Mouse (Mus musculus): ENCODE results near the gene Btrc. TPM values are rescaled to one million over a fixed set of nuclear protein-coding genes. Genes with fewer than 3 reads are reported as not detected.

The Btrc gene
- total and polyA plus RNA-seq, 3 experiments: 10.4 to 20.4 (median 19.6) TPM

DNA sequence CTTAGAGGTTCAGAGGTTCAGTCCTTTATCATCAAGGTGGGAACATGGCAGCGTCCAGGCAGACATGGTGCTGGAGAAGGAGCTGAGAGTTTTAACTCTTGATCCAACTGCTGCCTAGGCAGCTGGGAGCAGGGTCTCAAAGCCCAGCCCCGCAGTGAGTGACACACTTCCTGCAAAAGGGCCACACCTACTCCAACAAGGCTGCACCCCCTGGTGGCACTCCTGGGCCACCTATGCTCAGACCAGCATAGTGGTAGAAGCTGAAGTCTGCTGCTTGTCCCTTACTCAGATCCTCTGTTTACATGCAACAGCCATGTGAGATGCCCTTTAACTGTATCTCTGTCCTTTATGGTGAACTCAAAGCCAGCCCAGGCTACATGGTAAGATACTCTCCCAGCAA, 47.5 kb downstream of the Btrc start:
- no peak overlapping the region for H3K4me3 ChIP-seq
- H3K4me1 ChIP-seq (ENCODE audit: control insufficient read depth, insufficient read depth, low read length): peaks cover 3% of the 10 kb centered on the region
- no peaks in the 10 kb centered on the region for H3K27me3 ChIP-seq (ENCODE audit: control insufficient read depth, insufficient read depth, low read length)
- no peak overlapping the region for H3K27ac ChIP-seq
- 71% methylated on average over 2 of the region's 2 CpGs for WGBS
- peaks cover 3% of the 10 kb centered on the region; the same call in 1 of the 2 replicates for H3K36me3 ChIP-seq (ENCODE audit: control insufficient read depth, insufficient read depth, low read length)
- H3K79me2 ChIP-seq (replicated peaks; ENCODE audit: control insufficient read depth, insufficient read depth, low read length): no peaks in the 10 kb centered on the region
- 0 out of 2 replicates have a peak, but pooled peaks have one; percentile 10 for TF ChIP-seq CTCF (IDR thresholded peaks at IDR 0.05)
- no peak for TF ChIP-seq POLR2A (IDR thresholded peaks at IDR 0.05; ENCODE audit: insufficient read depth, low read depth, low read length)
- intact Hi-C loops (cut with DNase I): no loop called here
- no peak for DNase-seq
- H3K9ac ChIP-seq (ENCODE audit: low read depth, low read length): no peak overlapping the region

DNA sequence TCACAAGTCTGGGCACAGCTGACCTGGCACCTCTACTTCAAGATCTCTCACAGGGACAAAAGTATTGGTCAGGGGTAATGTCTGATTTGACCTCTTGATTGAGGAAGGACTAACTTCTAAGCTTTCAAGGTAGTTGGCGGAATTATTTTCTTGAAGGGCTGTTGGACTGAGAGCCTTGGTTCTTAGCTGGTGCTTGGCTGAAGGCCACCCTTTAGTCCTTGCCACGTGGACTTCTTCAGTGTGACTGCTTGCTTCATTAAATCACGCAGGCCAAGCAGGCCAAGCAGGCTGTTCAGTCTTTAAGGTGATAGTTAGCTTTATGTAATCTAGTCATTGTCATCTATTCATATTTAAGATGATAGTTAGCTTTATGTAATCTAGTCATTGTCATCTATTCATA, 49.2 kb downstream of the Btrc start:
- 70% methylated on average over 3 of the region's 3 CpGs for WGBS

DNA sequence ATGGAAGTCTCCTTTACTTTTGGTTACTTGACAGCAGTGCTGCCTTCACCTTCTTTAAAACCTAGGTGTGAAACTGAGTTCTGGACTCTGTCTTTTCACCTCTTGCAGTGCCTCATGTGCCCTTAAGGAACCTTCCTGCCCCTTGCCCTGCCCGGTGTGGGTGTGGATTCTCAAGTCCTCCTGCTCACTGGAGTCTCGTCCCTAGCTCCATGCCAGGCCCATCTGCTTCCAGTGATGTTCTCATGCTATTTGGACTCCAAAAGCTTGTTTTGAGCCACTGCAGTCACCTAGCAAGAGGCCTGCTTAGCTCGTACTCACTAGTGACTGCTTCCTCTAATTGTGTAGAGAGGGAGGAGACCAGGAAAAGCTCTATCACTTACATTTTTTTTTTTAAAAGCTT, 50.4 kb downstream of the Btrc start:
- no peak overlapping the region for H3K4me3 ChIP-seq
- H3K36me3 ChIP-seq (ENCODE audit: control insufficient read depth, insufficient read depth, low read length): peaks cover 3% of the 10 kb centered on the region; the same call in 1 of the 2 replicates
- H3K27ac ChIP-seq: peak overlapping the region; percentile 55
- intact Hi-C loops (cut with DNase I): no loop called here
- DNase-seq: peak; percentile 25 to 32
- H3K79me2 ChIP-seq (replicated peaks; ENCODE audit: control insufficient read depth, insufficient read depth, low read length): no peaks in the 10 kb centered on the region
- peaks cover 3% of the 10 kb centered on the region for H3K4me1 ChIP-seq (ENCODE audit: control insufficient read depth, insufficient read depth, low read length)
- 48% methylated on average over 3 of the region's 3 CpGs for WGBS
- no peak overlapping the region for H3K9ac ChIP-seq (ENCODE audit: low read depth, low read length)
- no peaks in the 10 kb centered on the region for H3K27me3 ChIP-seq (ENCODE audit: control insufficient read depth, insufficient read depth, low read length)
- no peak for TF ChIP-seq CTCF (IDR thresholded peaks at IDR 0.05)
- no peak for TF ChIP-seq EP300 (IDR thresholded peaks at IDR 0.05; ENCODE audit: insufficient read depth, low read depth, low read length)
- TF ChIP-seq POLR2A (IDR thresholded peaks at IDR 0.05; ENCODE audit: insufficient read depth, low read depth, low read length): no peak; the same call in 1 of the 2 replicates

More for the DNA sequence above, 49.2 kb downstream of the Btrc start:
- no peak overlapping the region for H3K4me3 ChIP-seq
- no peaks in the 10 kb centered on the region for H3K27me3 ChIP-seq (ENCODE audit: control insufficient read depth, insufficient read depth, low read length)
- TF ChIP-seq CTCF (IDR thresholded peaks at IDR 0.05): no peak
- no peak for TF ChIP-seq POLR2A (IDR thresholded peaks at IDR 0.05; ENCODE audit: insufficient read depth, low read depth, low read length)
- TF ChIP-seq EP300 (IDR thresholded peaks at IDR 0.05; ENCODE audit: insufficient read depth, low read depth, low read length): no peak
- peaks cover 3% of the 10 kb centered on the region; the same call in 1 of the 2 replicates for H3K36me3 ChIP-seq (ENCODE audit: control insufficient read depth, insufficient read depth, low read length)
- H3K4me1 ChIP-seq (ENCODE audit: control insufficient read depth, insufficient read depth, low read length): peaks cover 3% of the 10 kb centered on the region
- H3K79me2 ChIP-seq (replicated peaks; ENCODE audit: control insufficient read depth, insufficient read depth, low read length): no peaks in the 10 kb centered on the region
- intact Hi-C loops (cut with DNase I): no loop called here
- no peak overlapping the region for H3K9ac ChIP-seq (ENCODE audit: low read depth, low read length)
- no peak for DNase-seq
- no peak overlapping the region for H3K27ac ChIP-seq

DNA sequence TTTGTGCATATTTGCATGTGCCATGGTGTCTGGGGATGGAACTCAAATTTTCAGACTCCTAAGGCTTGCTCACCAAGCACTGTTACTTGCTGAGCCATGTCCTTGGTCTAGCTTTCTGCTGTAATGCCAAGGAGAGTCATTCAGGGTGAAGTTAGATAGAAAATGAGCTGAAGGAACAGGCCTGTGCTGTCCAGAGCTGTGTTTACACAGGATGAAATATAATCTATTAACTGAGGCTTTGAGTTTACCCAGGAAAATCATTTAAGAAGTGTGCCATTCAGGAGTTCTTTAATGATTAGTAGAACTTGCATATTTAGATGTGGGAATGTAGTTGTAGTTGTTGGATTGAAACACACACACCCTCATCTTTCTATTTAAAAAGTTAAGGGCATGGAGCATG, 54.1 kb downstream of the Btrc start:
- H3K79me2 ChIP-seq (replicated peaks; ENCODE audit: control insufficient read depth, insufficient read depth, low read length): no peaks in the 10 kb centered on the region
- peaks cover 3% of the 10 kb centered on the region; the same call in 1 of the 2 replicates for H3K36me3 ChIP-seq (ENCODE audit: control insufficient read depth, insufficient read depth, low read length)
- no peak for TF ChIP-seq CTCF (IDR thresholded peaks at IDR 0.05)
- TF ChIP-seq POLR2A (IDR thresholded peaks at IDR 0.05; ENCODE audit: insufficient read depth, low read depth, low read length): no peak
- no peak for TF ChIP-seq EP300 (IDR thresholded peaks at IDR 0.05; ENCODE audit: insufficient read depth, low read depth, low read length)
- H3K27ac ChIP-seq: no peak overlapping the region
- H3K4me1 ChIP-seq (ENCODE audit: control insufficient read depth, insufficient read depth, low read length): peaks cover 3% of the 10 kb centered on the region
- DNase-seq: no peak
- no peaks in the 10 kb centered on the region for H3K27me3 ChIP-seq (ENCODE audit: control insufficient read depth, insufficient read depth, low read length)
- intact Hi-C loops (cut with DNase I): no loop called here
- no peak overlapping the region for H3K4me3 ChIP-seq
- H3K9ac ChIP-seq (ENCODE audit: low read depth, low read length): no peak overlapping the region

DNA sequence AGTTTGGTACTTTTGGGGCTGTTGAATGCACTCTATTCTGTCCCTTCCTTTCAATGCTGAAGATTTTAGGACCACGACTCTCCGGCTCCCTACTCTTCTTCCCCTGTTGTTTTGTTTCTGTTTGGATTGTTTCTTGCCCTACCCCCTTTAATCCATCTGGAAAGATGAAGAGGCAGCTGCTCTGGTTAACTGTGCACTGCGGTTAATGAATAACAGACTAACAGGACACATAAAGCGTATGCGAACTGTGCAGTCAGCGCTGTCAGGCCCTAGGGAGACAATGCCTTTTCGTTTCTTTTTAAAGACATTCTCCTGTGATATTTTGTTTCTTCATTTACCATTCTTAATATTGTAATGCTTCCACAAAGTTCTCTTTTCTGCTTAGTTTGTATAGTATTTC, 58.7 kb downstream of the Btrc start:
- DNase-seq: no peak
- 90% methylated on average over 7 of the region's 7 CpGs for WGBS
- TF ChIP-seq CTCF (IDR thresholded peaks at IDR 0.05): no peak
- TF ChIP-seq EP300 (IDR thresholded peaks at IDR 0.05; ENCODE audit: insufficient read depth, low read depth, low read length): no peak
- H3K9ac ChIP-seq (ENCODE audit: low read depth, low read length): no peak overlapping the region
- H3K27me3 ChIP-seq (ENCODE audit: control insufficient read depth, insufficient read depth, low read length): no peaks in the 10 kb centered on the region
- intact Hi-C loops (cut with DNase I): no loop called here
- H3K36me3 ChIP-seq (ENCODE audit: control insufficient read depth, insufficient read depth, low read length): peaks cover 3% of the 10 kb centered on the region
- no peaks in the 10 kb centered on the region; the same call in 1 of the 2 replicates for H3K4me1 ChIP-seq (ENCODE audit: control insufficient read depth, insufficient read depth, low read length)
- H3K27ac ChIP-seq: no peak overlapping the region
- no peak overlapping the region for H3K4me3 ChIP-seq
- H3K79me2 ChIP-seq (replicated peaks; ENCODE audit: control insufficient read depth, insufficient read depth, low read length): no peaks in the 10 kb centered on the region

DNA sequence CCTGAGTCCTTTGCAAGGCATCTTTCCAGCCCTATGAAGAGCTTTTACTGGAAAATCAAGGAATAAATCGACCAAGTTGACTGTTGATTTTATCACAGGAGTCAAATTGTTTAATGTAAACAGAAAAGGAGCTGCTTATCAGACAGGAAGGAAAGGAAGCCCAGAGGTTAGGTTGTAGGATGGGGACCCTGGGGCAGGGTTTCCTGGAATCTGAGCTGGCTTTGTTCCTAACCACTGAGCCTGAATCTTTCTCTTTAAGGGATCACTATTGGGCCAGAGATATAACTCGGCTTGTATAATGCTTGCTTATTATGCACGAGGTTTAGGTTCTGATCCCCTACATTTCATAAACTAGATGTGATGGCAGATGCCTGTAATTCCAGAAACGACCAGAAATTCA, 64.6 kb downstream of the Btrc start:
- TF ChIP-seq EP300 (IDR thresholded peaks at IDR 0.05; ENCODE audit: insufficient read depth, low read depth, low read length) (no peak), POLR2A (IDR thresholded peaks at IDR 0.05; ENCODE audit: insufficient read depth, low read depth, low read length) (no peak), CTCF (IDR thresholded peaks at IDR 0.05) (no peak)
- WGBS: 36% methylated on average over 4 of the region's 4 CpGs
- H3K9ac ChIP-seq (ENCODE audit: low read depth, low read length): no peak overlapping the region
- intact Hi-C loops (cut with DNase I): no loop called here
- H3K36me3 ChIP-seq (ENCODE audit: control insufficient read depth, insufficient read depth, low read length): peaks cover 4% of the 10 kb centered on the region
- no peak for DNase-seq
- H3K27me3 ChIP-seq (ENCODE audit: control insufficient read depth, insufficient read depth, low read length): no peaks in the 10 kb centered on the region
- H3K27ac ChIP-seq: no peak overlapping the region
- H3K4me1 ChIP-seq (ENCODE audit: control insufficient read depth, insufficient read depth, low read length): peaks cover 2% of the 10 kb centered on the region
- H3K79me2 ChIP-seq (replicated peaks; ENCODE audit: control insufficient read depth, insufficient read depth, low read length): no peaks in the 10 kb centered on the region
- H3K4me3 ChIP-seq: no peak overlapping the region

All from heart, adult 2 months (tissue).